Mouse (Mus musculus): ENCODE data around the gene Chpf. TPM values are rescaled to one million over a fixed set of nuclear protein-coding genes. Genes with fewer than 3 reads are reported as not detected.

Gene Chpf
- polyA plus RNA-seq, 1 experiment from 2014 or later = 28.6 TPM

DNA sequence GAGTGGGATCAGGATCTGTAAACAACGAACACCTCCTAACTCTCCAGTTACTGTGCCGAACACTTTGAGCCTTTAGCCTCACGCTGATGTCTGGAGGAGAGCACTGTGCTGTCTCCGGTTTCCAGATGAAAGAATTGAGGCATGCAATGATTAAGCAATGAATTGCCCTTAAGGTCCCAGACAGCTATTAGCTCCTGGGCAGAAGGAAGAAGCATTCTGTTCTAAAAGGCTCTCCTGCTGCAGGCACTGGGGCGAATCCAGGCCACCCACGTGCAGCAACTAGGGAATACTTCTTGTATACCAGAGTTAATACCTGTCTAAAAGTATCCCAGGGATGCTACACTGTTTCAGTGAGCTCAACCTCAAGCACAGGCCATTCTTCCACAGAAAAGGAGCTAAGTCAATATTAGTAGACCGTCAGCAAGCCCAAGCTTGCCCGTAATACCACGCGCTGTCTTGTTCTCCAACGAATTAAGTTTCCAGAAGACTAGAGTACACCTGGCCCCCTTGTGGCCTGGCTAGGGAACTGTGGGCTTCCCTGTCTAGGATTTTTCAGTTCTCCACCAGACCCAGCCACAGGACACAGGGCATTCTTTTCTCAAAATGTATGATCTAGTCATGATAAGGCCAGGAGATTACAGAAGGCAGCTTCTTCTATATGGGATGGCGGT is 15.9 kb upstream of the Chpf start:
- Histone ChIP-seq H3K9me3 (no peaks in the 10 kb centered on the region), H3K4me3 (no peak overlapping the region), H3K36me3 (peaks cover 95% of the 10 kb centered on the region), H3K27me3 (replicated peaks) (no peaks in the 10 kb centered on the region; the same call in 1 of the 2 replicates), H3K4me1 (no peaks in the 10 kb centered on the region), H3K9ac (no peak overlapping the region), H3K4me2 (no peak overlapping the region), H3K27ac (replicated peaks) (no peak overlapping the region)
- WGBS = 62% methylated on average over 12 of the region's 12 CpGs
- ATAC-seq (ENCODE audit: extremely low read depth, insufficient number of reproducible peaks, low FRiP score, low TSS enrichment) = no peak

DNA sequence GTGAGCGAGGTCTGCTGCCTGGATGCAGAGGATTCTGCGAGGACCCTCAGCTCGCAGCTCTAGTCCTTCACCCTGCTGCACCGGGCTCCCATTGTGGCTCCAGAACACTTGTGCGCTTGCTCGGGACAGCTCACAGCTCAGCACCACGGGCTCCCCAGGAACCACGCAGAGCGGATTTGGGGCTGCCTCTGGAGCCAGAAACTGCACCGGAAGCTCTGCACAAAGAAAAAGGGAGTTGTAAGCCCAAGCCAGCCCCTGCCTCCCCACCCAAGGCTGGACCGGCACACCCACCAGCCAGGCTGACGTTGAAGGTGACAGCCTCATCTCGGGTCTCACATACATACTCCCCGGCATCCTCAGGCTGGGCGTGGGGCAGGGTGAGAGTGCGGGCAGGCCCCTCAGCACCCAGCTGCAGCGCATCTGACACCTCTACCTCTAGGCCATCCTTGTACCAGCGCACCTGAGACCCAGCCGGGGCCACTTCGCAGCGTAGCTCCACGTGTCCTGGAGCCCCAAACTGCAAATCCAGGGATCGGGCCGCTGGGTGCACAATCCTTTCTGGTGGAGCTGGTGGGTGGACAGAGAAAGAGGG is 13.6 kb upstream of the Chpf start:
- peaks cover 11% of the 10 kb centered on the region for H3K4me1 ChIP-seq
- no peaks in the 10 kb centered on the region for H3K9me3 ChIP-seq
- no peak overlapping the region for H3K9ac ChIP-seq
- peaks cover 89% of the 10 kb centered on the region for H3K36me3 ChIP-seq
- no peak overlapping the region for H3K27ac ChIP-seq (replicated peaks)
- no peak overlapping the region for H3K4me2 ChIP-seq
- H3K4me3 ChIP-seq = no peak overlapping the region
- ATAC-seq (ENCODE audit: extremely low read depth, insufficient number of reproducible peaks, low FRiP score, low TSS enrichment) = no peak
- peaks cover 22% of the 10 kb centered on the region for H3K27me3 ChIP-seq (replicated peaks)
- 53% methylated on average over 24 of the region's 24 CpGs for WGBS

DNA sequence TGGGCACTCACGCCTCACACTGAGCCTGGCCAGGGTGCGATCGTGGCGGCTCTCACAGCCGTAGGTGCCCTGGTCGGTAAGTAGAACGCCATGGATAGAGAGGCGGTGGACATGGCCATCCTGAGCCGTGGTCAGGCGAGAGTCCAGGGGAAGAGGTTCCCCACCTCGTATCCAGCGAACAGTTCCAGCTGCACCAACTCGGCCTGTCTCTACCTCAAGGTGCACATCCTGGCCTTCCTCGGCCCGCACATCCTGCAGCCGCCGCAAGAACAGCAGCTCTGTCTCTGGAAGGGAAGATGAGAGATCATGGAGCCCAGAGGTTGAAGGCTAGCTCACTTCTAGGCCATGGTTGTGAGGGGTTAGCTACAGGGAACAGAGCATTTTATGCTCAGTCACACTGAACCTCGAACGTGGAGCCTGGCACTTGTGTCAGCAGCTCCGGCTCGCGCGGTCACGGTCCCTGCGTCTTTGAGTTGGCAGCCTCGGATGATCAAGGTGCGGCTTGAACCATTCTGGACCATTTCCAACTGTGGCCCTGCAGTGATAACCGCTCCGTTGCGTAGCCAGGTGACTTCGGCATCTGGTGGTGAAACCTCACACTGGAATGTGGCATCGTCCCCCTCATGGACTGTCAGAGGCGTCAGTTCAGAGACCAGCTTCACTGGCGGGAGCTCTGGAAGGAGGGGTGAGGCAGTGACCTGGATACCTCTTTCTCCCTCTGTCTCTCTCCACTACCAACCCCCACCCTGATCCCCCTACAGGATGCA is 11.9 kb upstream of the Chpf start:
- 76% methylated on average over 34 of the region's 34 CpGs for WGBS
- Histone ChIP-seq H3K9me3 (no peaks in the 10 kb centered on the region), H3K4me2 (no peak overlapping the region), H3K36me3 (peaks cover 83% of the 10 kb centered on the region), H3K27ac (replicated peaks) (no peak overlapping the region), H3K4me3 (no peak overlapping the region), H3K4me1 (peaks cover 21% of the 10 kb centered on the region), H3K9ac (no peak overlapping the region), H3K27me3 (replicated peaks) (peaks cover 39% of the 10 kb centered on the region)
- no peak for ATAC-seq (ENCODE audit: extremely low read depth, insufficient number of reproducible peaks, low FRiP score, low TSS enrichment)

DNA sequence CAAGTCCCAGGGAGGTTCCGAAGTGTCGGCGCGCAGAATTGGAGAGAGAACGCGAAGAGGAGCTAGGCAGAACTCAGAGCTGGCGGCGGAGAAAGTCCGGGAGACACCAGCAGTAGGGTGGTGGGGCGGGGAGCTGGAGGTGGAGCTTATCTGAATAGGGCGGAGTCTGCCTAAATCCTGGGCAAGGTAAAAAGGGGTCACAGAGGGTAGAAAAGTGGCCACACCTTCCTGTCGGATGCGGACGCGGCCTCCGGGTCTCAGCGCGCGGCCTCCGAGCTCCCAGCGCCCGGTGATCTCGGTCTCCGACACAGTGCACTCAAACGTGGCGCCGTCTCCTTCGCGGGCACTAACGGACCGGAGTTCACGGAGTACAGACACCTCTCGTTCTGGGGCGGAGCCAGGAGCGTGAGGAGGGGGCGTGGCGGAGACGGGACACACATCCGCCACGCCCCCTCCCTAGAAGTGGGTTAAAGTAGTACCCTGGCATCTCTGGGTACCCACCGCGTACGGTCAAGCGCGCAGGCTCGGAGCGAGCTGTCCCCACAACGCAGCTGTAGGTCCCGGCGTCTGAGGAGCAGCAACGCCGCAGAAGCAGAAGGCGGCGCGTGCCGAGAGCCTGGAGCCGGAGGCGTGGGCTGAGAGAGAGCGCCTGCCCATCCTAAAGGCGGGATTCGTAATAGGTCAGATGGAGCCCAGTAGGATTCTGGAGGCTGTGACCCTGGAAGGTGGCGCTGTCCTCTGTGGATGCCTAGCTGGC is 8.5 kb upstream of the Chpf start:
- Histone ChIP-seq H3K36me3 (peaks cover 66% of the 10 kb centered on the region), H3K4me3 (peak overlapping the region; percentile 52), H3K4me2 (peak overlapping the region; percentile 71), H3K9ac (peak overlapping the region; percentile 60), H3K27ac (replicated peaks) (no peak overlapping the region), H3K27me3 (replicated peaks) (peaks cover 73% of the 10 kb centered on the region), H3K4me1 (peaks cover 21% of the 10 kb centered on the region), H3K9me3 (no peaks in the 10 kb centered on the region)
- WGBS = 3% methylated on average over 62 of the region's 62 CpGs
- ATAC-seq (ENCODE audit: extremely low read depth, insufficient number of reproducible peaks, low FRiP score, low TSS enrichment) = peak; percentile 32

- H3K4me3 ChIP-seq = peak overlapping the region; percentile 52
- no peak for ATAC-seq (ENCODE audit: extremely low read depth, insufficient number of reproducible peaks, low FRiP score, low TSS enrichment)
- H3K9ac ChIP-seq = no peak overlapping the region
- 13% methylated on average over 13 of the region's 13 CpGs for WGBS
- peaks cover 78% of the 10 kb centered on the region for H3K27me3 ChIP-seq (replicated peaks)
- peaks cover 60% of the 10 kb centered on the region for H3K36me3 ChIP-seq
- peaks cover 21% of the 10 kb centered on the region for H3K4me1 ChIP-seq
- H3K4me2 ChIP-seq = peak overlapping the region; percentile 71
- no peak overlapping the region for H3K27ac ChIP-seq (replicated peaks)
- no peaks in the 10 kb centered on the region for H3K9me3 ChIP-seq
These were observed 7.9 kb upstream of the Chpf start for GRCm38 (mm10) chr1:75487040-75487404.

DNA sequence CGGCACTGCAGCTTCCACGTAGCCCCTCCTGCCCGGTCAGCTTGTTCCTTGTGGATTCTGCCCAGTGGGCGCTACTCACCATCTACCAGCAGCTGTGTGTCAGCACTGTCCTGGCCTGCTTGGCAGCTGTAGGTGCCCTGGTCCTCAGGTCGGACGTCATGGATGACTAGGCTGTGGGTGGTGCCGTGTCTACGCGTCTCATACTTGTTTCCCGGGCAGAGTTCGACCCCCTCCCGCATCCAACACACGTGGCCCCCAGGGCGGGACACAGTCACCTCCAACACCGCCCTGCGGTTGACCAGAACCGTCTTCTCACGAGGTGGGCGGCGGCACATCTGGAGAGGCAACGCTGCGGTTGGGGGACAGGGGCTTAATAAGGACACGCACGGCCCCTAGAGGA is 7.5 kb upstream of the Chpf start:
- Histone ChIP-seq H3K4me3 (0 out of 2 replicates have a peak overlapping the region, but pooled peaks have one; percentile 52), H3K4me1 (peaks cover 21% of the 10 kb centered on the region), H3K36me3 (peaks cover 55% of the 10 kb centered on the region), H3K27ac (replicated peaks) (no peak overlapping the region), H3K9me3 (no peaks in the 10 kb centered on the region), H3K27me3 (replicated peaks) (peaks cover 83% of the 10 kb centered on the region), H3K9ac (no peak overlapping the region), H3K4me2 (peak overlapping the region; percentile 71; the same call in 1 of the 2 replicates)
- no peak for ATAC-seq (ENCODE audit: extremely low read depth, insufficient number of reproducible peaks, low FRiP score, low TSS enrichment)
- 23% methylated on average over 24 of the region's 24 CpGs for WGBS

- WGBS = 76% methylated on average over 7 of the region's 7 CpGs
- Histone ChIP-seq H3K4me2 (no peak overlapping the region), H3K9ac (no peak overlapping the region), H3K27me3 (replicated peaks) (peaks cover 71% of the 10 kb centered on the region), H3K4me1 (peaks cover 24% of the 10 kb centered on the region), H3K4me3 (no peak overlapping the region), H3K27ac (replicated peaks) (no peak overlapping the region), H3K9me3 (no peaks in the 10 kb centered on the region), H3K36me3 (peaks cover 23% of the 10 kb centered on the region)
- ATAC-seq (ENCODE audit: extremely low read depth, insufficient number of reproducible peaks, low FRiP score, low TSS enrichment) = no peak
These were observed 1.6 kb upstream of the Chpf start for GRCm38 (mm10) chr1:75480735-75481134.

- peak overlapping the region; percentile 69 for H3K4me3 ChIP-seq
- H3K9ac ChIP-seq = no peak overlapping the region
- H3K27ac ChIP-seq (replicated peaks) = no peak overlapping the region
- H3K9me3 ChIP-seq = no peaks in the 10 kb centered on the region
- H3K4me1 ChIP-seq = peaks cover 24% of the 10 kb centered on the region
- H3K36me3 ChIP-seq = peaks cover 23% of the 10 kb centered on the region
- H3K27me3 ChIP-seq (replicated peaks) = peaks cover 71% of the 10 kb centered on the region
- ATAC-seq (ENCODE audit: extremely low read depth, insufficient number of reproducible peaks, low FRiP score, low TSS enrichment) = no peak
- 25% methylated on average over 13 of the region's 13 CpGs for WGBS
- H3K4me2 ChIP-seq = peak overlapping the region; percentile 73
These were observed 929 bp upstream of the Chpf start for GRCm38 (mm10) chr1:75480036-75480435.

DNA sequence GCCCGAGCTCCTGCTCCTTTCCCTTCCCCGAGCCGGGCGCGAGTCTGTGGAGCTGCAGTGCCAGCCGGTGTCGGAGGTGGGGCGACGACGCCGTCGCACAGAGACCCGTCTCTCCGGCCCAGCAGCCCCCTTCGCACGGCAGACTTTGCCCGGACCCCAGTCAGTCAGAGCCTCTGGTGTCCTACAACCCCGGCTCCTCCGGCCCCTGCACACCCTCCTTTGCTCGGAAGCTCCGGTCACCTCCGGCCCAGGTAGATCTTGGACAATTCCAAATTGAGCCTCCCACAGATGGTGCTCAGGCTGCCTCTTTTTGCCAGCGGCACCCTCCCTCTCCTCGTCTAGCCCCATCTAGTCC is 505 bp upstream of the Chpf start:
- no peak for ATAC-seq (ENCODE audit: extremely low read depth, insufficient number of reproducible peaks, low FRiP score, low TSS enrichment)
- WGBS = 1% methylated on average over 24 of the region's 24 CpGs
- Histone ChIP-seq H3K9me3 (no peaks in the 10 kb centered on the region), H3K9ac (0 out of 2 replicates have a peak overlapping the region, but pooled peaks have one; percentile 16), H3K27ac (replicated peaks) (no peak overlapping the region), H3K27me3 (replicated peaks) (peaks cover 71% of the 10 kb centered on the region), H3K36me3 (peaks cover 25% of the 10 kb centered on the region), H3K4me2 (peak overlapping the region; percentile 73), H3K4me3 (peak overlapping the region; percentile 69), H3K4me1 (peaks cover 24% of the 10 kb centered on the region)

DNA sequence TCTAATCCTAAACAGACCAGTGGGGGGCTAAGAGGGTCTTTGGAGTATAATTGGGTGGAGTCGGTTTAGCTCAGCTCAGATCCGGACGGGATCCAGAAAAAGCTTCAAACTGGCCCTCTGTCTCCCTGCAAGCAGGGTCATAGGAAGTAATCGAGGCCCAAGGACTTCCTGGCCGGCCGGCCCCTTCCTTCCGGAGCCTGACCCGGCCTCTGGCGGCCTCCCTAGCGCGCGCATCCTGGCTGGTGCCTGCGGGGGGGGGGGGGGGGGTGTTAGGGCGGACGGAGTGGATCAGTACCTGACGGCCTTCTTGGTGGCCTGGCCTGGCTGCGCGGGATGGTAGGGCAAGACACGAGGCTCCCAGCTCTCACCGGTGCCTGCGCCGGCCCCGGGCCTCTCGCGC is 610 bp downstream of the Chpf start:
- Histone ChIP-seq H3K27ac (replicated peaks) (peak overlapping the region; percentile 81), H3K9me3 (no peaks in the 10 kb centered on the region), H3K4me3 (peak overlapping the region; percentile 69), H3K4me1 (peaks cover 24% of the 10 kb centered on the region), H3K4me2 (peak overlapping the region; percentile 73), H3K36me3 (peaks cover 36% of the 10 kb centered on the region), H3K9ac (peak overlapping the region; percentile 81), H3K27me3 (replicated peaks) (peaks cover 71% of the 10 kb centered on the region)
- ATAC-seq (ENCODE audit: extremely low read depth, insufficient number of reproducible peaks, low FRiP score, low TSS enrichment) = no peak; the same call in 1 of the 2 replicates
- under 1% methylated on average over 25 of the region's 25 CpGs for WGBS

DNA sequence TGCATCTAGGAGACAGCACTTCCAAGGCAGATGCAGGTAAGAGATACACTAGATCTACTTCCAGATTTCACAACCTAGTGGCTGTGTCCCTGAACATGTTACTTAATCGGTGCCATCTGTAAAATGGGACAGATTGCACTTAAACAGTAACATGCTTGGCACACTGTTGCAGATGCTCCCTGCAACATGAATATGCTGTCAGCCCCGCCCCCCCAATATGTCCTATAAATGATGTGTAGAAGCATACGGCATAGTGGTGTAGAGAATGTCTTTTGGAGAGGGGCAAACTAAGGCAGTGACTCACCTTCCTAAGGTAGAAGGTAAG is 1.2 kb downstream of the Chpf start:
- Histone ChIP-seq H3K36me3 (peaks cover 42% of the 10 kb centered on the region), H3K4me3 (peak overlapping the region; percentile 69), H3K4me1 (peaks cover 24% of the 10 kb centered on the region), H3K27me3 (replicated peaks) (peaks cover 71% of the 10 kb centered on the region), H3K9ac (peak overlapping the region; percentile 81), H3K9me3 (no peaks in the 10 kb centered on the region), H3K27ac (replicated peaks) (peak overlapping the region; percentile 81; the same call in 1 of the 2 replicates), H3K4me2 (peak overlapping the region; percentile 73)
- no peak for ATAC-seq (ENCODE audit: extremely low read depth, insufficient number of reproducible peaks, low FRiP score, low TSS enrichment)
- WGBS = 39% methylated on average over 3 of the region's 3 CpGs
